Mouse (Mus musculus): Measurements from ENCODE around the gene Zfp1.

The Zfp1 gene

GRCm38 (mm10) chr8:111643264-111644141 lies at the start of gene Zfp1:
TSS of gene Zfp1 (plus strand) at chr8:111643401.
- peak; percentile 83 for DNase-seq (ENCODE audit: low spot score)

- DNase-seq (ENCODE audit: low spot score) = no peak
Observed at GRCm38 (mm10) chr8:111594044-111594840, 49.0 kb upstream of the Zfp1 start.

- DNase-seq (ENCODE audit: low spot score) = no peak
Observed at GRCm38 (mm10) chr8:111594951-111595350, 48.2 kb upstream of the Zfp1 start.

GRCm38 (mm10) chr8:111595712-111596484 lies 47.3 kb upstream of the Zfp1 start:
- no peak for DNase-seq (ENCODE audit: low spot score)

- DNase-seq (ENCODE audit: low spot score) = no peak
Observed at GRCm38 (mm10) chr8:111596485-111596821, 46.7 kb upstream of the Zfp1 start.

- peak; percentile 24 for DNase-seq (ENCODE audit: low spot score)
Observed at GRCm38 (mm10) chr8:111597310-111597709, 45.9 kb upstream of the Zfp1 start.

- DNase-seq (ENCODE audit: low spot score) = no peak
Observed at GRCm38 (mm10) chr8:111599707-111600444, 43.3 kb upstream of the Zfp1 start.

- no peak for DNase-seq (ENCODE audit: low spot score)
Observed at GRCm38 (mm10) chr8:111602050-111602449, 41.2 kb upstream of the Zfp1 start.

- DNase-seq (ENCODE audit: low spot score) = no peak
Observed at GRCm38 (mm10) chr8:111604986-111605385, 38.2 kb upstream of the Zfp1 start.

GRCm38 (mm10) chr8:111606961-111607360 lies 36.2 kb upstream of the Zfp1 start:
- DNase-seq (ENCODE audit: low spot score) = no peak

GRCm38 (mm10) chr8:111607414-111607813 lies 35.8 kb upstream of the Zfp1 start:
- DNase-seq (ENCODE audit: low spot score) = no peak

- DNase-seq (ENCODE audit: low spot score) = no peak
Observed at GRCm38 (mm10) chr8:111613181-111613580, 30.0 kb upstream of the Zfp1 start.

- DNase-seq (ENCODE audit: low spot score) = no peak
Observed at GRCm38 (mm10) chr8:111614786-111615701, 28.2 kb upstream of the Zfp1 start.

- DNase-seq (ENCODE audit: low spot score) = no peak
Observed at GRCm38 (mm10) chr8:111617812-111618211, 25.4 kb upstream of the Zfp1 start.

- no peak for DNase-seq (ENCODE audit: low spot score)
Observed at GRCm38 (mm10) chr8:111618273-111618672, 24.9 kb upstream of the Zfp1 start.

- no peak for DNase-seq (ENCODE audit: low spot score)
Observed at GRCm38 (mm10) chr8:111619936-111620335, 23.3 kb upstream of the Zfp1 start.

GRCm38 (mm10) chr8:111622104-111622503 lies 21.1 kb upstream of the Zfp1 start:
- no peak for DNase-seq (ENCODE audit: low spot score)

GRCm38 (mm10) chr8:111622553-111622952 lies 20.6 kb upstream of the Zfp1 start:
- DNase-seq (ENCODE audit: low spot score) = no peak

- peak; percentile 58 for DNase-seq (ENCODE audit: low spot score)
Observed at GRCm38 (mm10) chr8:111624081-111624852, 18.9 kb upstream of the Zfp1 start.

GRCm38 (mm10) chr8:111624853-111625221 lies 18.4 kb upstream of the Zfp1 start:
- no peak for DNase-seq (ENCODE audit: low spot score)

Data from ovary, postnatal 14 days (tissue).